Mouse (Mus musculus) liver, adult 2 months (tissue): ENCODE measurements around the gene Mfn2.

Experiments
- CTCF ChIP-seq: fragments of 200-500 bp; IDR thresholded peaks from 2 replicates; pipeline ENCODE4 v1.5.1; 2011; ENCODE audit warnings: low read depth, low read length, control low read depth
- POLR2A ChIP-seq: fragments of 200-500 bp; IDR thresholded peaks from 2 replicates; pipeline ENCODE4 v1.6.1; 2011; ENCODE audit warnings: low read length, control low read depth; ENCODE audit not compliant: insufficient read depth; ENCODE audit errors: extremely low read depth

- TF ChIP-seq POLR2A (no peak), CTCF (no peak)
Measured at GRCm38 (mm10) chr4:147927705-147928104, 23.2 kb upstream of the Mfn2 start.
